Mouse (Mus musculus): ENCODE measurements around the gene Glb1. TPM values are rescaled to one million over a fixed set of nuclear protein-coding genes. Genes with fewer than 3 reads are reported as not detected.

Glb1 gene
- total RNA-seq, 4 experiments from 2014 or later, result 37.0 to 40.6 (median 38.1) TPM

GRCm38 (mm10) chr9:114395258-114395657 is 5.6 kb upstream of the Glb1 start:
- DNase-seq, result no peak

GRCm38 (mm10) chr9:114399680-114400079 is 1.2 kb upstream of the Glb1 start:
- no peak for DNase-seq

GRCm38 (mm10) chr9:114400588-114400948 is 308 bp upstream of the Glb1 start:
- DNase-seq, result no peak

- DNase-seq, result no peak
Measured at GRCm38 (mm10) chr9:114401685-114402080, 807 bp downstream of the Glb1 start.

- no peak for DNase-seq
Measured at GRCm38 (mm10) chr9:114407676-114408075, 6.8 kb downstream of the Glb1 start.

GRCm38 (mm10) chr9:114410313-114410862 is 9.5 kb downstream of the Glb1 start:
- no peak for DNase-seq

GRCm38 (mm10) chr9:114411295-114411694 is 10.4 kb downstream of the Glb1 start:
- no peak for DNase-seq

GRCm38 (mm10) chr9:114412406-114412805 is 11.5 kb downstream of the Glb1 start:
- DNase-seq, result no peak

- DNase-seq, result no peak
Measured at GRCm38 (mm10) chr9:114413866-114414265, 13.0 kb downstream of the Glb1 start.

- no peak for DNase-seq
Measured at GRCm38 (mm10) chr9:114415701-114416100, 14.8 kb downstream of the Glb1 start.

GRCm38 (mm10) chr9:114416646-114417517 is 16.0 kb downstream of the Glb1 start:
- no peak for DNase-seq

GRCm38 (mm10) chr9:114418187-114418586 is 17.3 kb downstream of the Glb1 start:
- no peak for DNase-seq

- no peak for DNase-seq
Measured at GRCm38 (mm10) chr9:114420443-114420842, 19.6 kb downstream of the Glb1 start.

GRCm38 (mm10) chr9:114421045-114421444 is 20.2 kb downstream of the Glb1 start:
- no peak for DNase-seq

GRCm38 (mm10) chr9:114421797-114422196 is 20.9 kb downstream of the Glb1 start:
- DNase-seq, result no peak

GRCm38 (mm10) chr9:114425576-114425975 is 24.7 kb downstream of the Glb1 start:
- no peak for DNase-seq

- DNase-seq, result no peak
Measured at GRCm38 (mm10) chr9:114426201-114426600, 25.3 kb downstream of the Glb1 start.

GRCm38 (mm10) chr9:114427425-114427824 is 26.5 kb downstream of the Glb1 start:
- DNase-seq, result no peak

GRCm38 (mm10) chr9:114428103-114428834 is 27.4 kb downstream of the Glb1 start:
- DNase-seq, result no peak

GRCm38 (mm10) chr9:114435668-114436067 is 34.8 kb downstream of the Glb1 start:
- no peak for DNase-seq

- DNase-seq, result no peak
Measured at GRCm38 (mm10) chr9:114440548-114440947, 39.7 kb downstream of the Glb1 start.

GRCm38 (mm10) chr9:114442225-114442624 is 41.3 kb downstream of the Glb1 start:
- no peak for DNase-seq

GRCm38 (mm10) chr9:114442893-114443292 is 42.0 kb downstream of the Glb1 start:
- DNase-seq, result no peak

Measured in adrenal gland, adult 8-10 months (tissue).